Comparison of ENCODE assay signal across 22 mouse cellular contexts in genomic region chr2:101136867-101137266, GRCm38 (mm10).
DNase-seq lines count a peak whose midpoint lies in the region; ATAC-seq and TF ChIP-seq lines count a peak whose summit lies in the region.
"Had no signal": no experiment of that assay in that cellular context is flagged by ENCODE, and none has a peak within 500 bp of the region (broad histone marks: within the 10 kb centered on the region; RNA-seq: fewer than 3 reads in every experiment).

No protein-coding gene starts in this region.

- TF ChIP-seq POLR2A in kidney, adult 2 months (IDR thresholded peaks at IDR 0.05; ENCODE audit: low read depth, low read length), result no peak

- TF ChIP-seq CTCF in kidney, postnatal 0 days (IDR thresholded peaks at IDR 0.05; ENCODE audit: low read depth), result peak; percentile 5; the same call in 1 of the 2 replicates
- TF ChIP-seq CTCF in kidney, adult 2 months (conservative IDR thresholded peaks at IDR 0.05; ENCODE audit: insufficient read depth, insufficient read length, low read depth, low read length), result no peak

- no peak for ATAC-seq in kidney, postnatal 0 days (replicated peaks; ENCODE audit: low FRiP score, low read depth)
- no peak for ATAC-seq in forebrain, embryonic 13.5 days
- ATAC-seq: activated CD4-positive, CD25-positive, alpha-beta regulatory T cell, adult 4 months; CD4-positive, CD25-positive, alpha-beta regulatory T cell, adult 4 months; forebrain, embryonic 15.5 days had no signal

- H3K9me3 ChIP-seq in kidney, postnatal 0 days (replicated peaks; ENCODE audit: low read length), result no peaks in the 10 kb centered on the region
- H3K9me3 ChIP-seq in forebrain, embryonic 13.5 days (replicated peaks), result no peaks in the 10 kb centered on the region
- H3K9me3 ChIP-seq: embryonic facial prominence, embryonic 12.5 days; embryonic facial prominence, embryonic 15.5 days; forebrain, embryonic 15.5 days; hindbrain, embryonic 12.5 days; hindbrain, embryonic 15.5 days had no signal

- no peak overlapping the region for H3K9ac ChIP-seq in kidney, postnatal 0 days (ENCODE audit: low read depth, low read length)
- no peak overlapping the region for H3K9ac ChIP-seq in forebrain, embryonic 13.5 days
- H3K9ac ChIP-seq: embryonic facial prominence, embryonic 12.5 days; embryonic facial prominence, embryonic 15.5 days; forebrain, embryonic 15.5 days; hindbrain, embryonic 12.5 days; hindbrain, embryonic 15.5 days had no signal

- H3K27me3 ChIP-seq in kidney, postnatal 0 days (ENCODE audit: insufficient read depth, low read length), result no peaks in the 10 kb centered on the region
- H3K27me3 ChIP-seq in kidney, adult 2 months (replicated peaks; ENCODE audit: control insufficient read depth, insufficient read depth, low read length), result no peaks in the 10 kb centered on the region
- no peaks in the 10 kb centered on the region for H3K27me3 ChIP-seq in forebrain, embryonic 13.5 days
- H3K27me3 ChIP-seq: embryonic facial prominence, embryonic 12.5 days; embryonic facial prominence, embryonic 15.5 days; forebrain, embryonic 15.5 days; hindbrain, embryonic 12.5 days; hindbrain, embryonic 15.5 days had no signal

- 17% methylated on average over 1 of the region's 1 CpGs for WGBS in kidney, postnatal 0 days
- 21% methylated on average over 1 of the region's 1 CpGs for WGBS in kidney, adult 2 months
- 24% methylated on average over 1 of the region's 1 CpGs for WGBS in forebrain, embryonic 13.5 days

- no peak for DNase-seq in kidney, postnatal 0 days (ENCODE audit: low spot score)
- DNase-seq in kidney, adult 2 months, result no peak
- DNase-seq in ZHBTc4 (ENCODE audit: low read depth, low spot score), result peak; percentile 8
- DNase-seq in forelimb bud, embryonic 11.5 days (ENCODE audit: low read depth, low spot score), result peak; percentile 47
- no peak for DNase-seq in right cerebral cortex, postnatal 36 days (ENCODE audit: low spot score in 2 of 2)
- DNase-seq: adrenal gland, postnatal 10 days; adrenal gland, postnatal 36 days; cerebellum, adult 18-20 months; cerebellum, adult 9-10 months; cerebellum, postnatal 14 days; gastrocnemius, adult 2 months; gastrocnemius, postnatal 14 days; heart, adult 11 months had no signal

- no peaks in the 10 kb centered on the region for H3K4me1 ChIP-seq in kidney, postnatal 0 days (replicated peaks; ENCODE audit: insufficient read depth, low read length)
- H3K4me1 ChIP-seq in kidney, adult 2 months (ENCODE audit: control insufficient read depth, insufficient read depth, low read length), result no peaks in the 10 kb centered on the region
- no peaks in the 10 kb centered on the region for H3K4me1 ChIP-seq in forebrain, embryonic 13.5 days
- H3K4me1 ChIP-seq: embryonic facial prominence, embryonic 12.5 days; embryonic facial prominence, embryonic 15.5 days; forebrain, embryonic 15.5 days; hindbrain, embryonic 12.5 days; hindbrain, embryonic 15.5 days had no signal

- H3K36me3 ChIP-seq in kidney, postnatal 0 days (ENCODE audit: insufficient read depth, low read length), result no peaks in the 10 kb centered on the region
- no peaks in the 10 kb centered on the region for H3K36me3 ChIP-seq in kidney, adult 2 months (ENCODE audit: control insufficient read depth, insufficient read depth, low read length)
- H3K36me3 ChIP-seq in forebrain, embryonic 13.5 days (ENCODE audit: poor library complexity, severe bottlenecking), result no peaks in the 10 kb centered on the region
- H3K36me3 ChIP-seq: embryonic facial prominence, embryonic 12.5 days; embryonic facial prominence, embryonic 15.5 days; forebrain, embryonic 15.5 days; hindbrain, embryonic 12.5 days; hindbrain, embryonic 15.5 days had no signal

- no peak overlapping the region for H3K27ac ChIP-seq in kidney, postnatal 0 days
- H3K27ac ChIP-seq in kidney, adult 2 months (ENCODE audit: insufficient read depth, low read depth, low read length), result no peak overlapping the region
- H3K27ac ChIP-seq in forebrain, embryonic 13.5 days, result no peak overlapping the region
- H3K27ac ChIP-seq: embryonic facial prominence, embryonic 12.5 days; embryonic facial prominence, embryonic 15.5 days; forebrain, embryonic 15.5 days; gastrocnemius, adult 2 months; hindbrain, embryonic 12.5 days; hindbrain, embryonic 15.5 days had no signal

- no peak overlapping the region for H3K4me3 ChIP-seq in kidney, postnatal 0 days (replicated peaks; ENCODE audit: low read depth, low read length)
- H3K4me3 ChIP-seq in kidney, adult 2 months (ENCODE audit: insufficient read depth, low read depth, low read length), result no peak overlapping the region
- no peak overlapping the region for H3K4me3 ChIP-seq in forebrain, embryonic 13.5 days
- H3K4me3 ChIP-seq: embryonic facial prominence, embryonic 12.5 days; embryonic facial prominence, embryonic 15.5 days; forebrain, embryonic 15.5 days; gastrocnemius, adult 2 months; hindbrain, embryonic 12.5 days; hindbrain, embryonic 15.5 days had no signal

- H3K4me2 ChIP-seq in kidney, postnatal 0 days (ENCODE audit: low read length), result no peak overlapping the region
- no peak overlapping the region for H3K4me2 ChIP-seq in forebrain, embryonic 13.5 days
- H3K4me2 ChIP-seq: embryonic facial prominence, embryonic 12.5 days; embryonic facial prominence, embryonic 15.5 days; forebrain, embryonic 15.5 days; heart, embryonic 11.5 days; hindbrain, embryonic 12.5 days; hindbrain, embryonic 15.5 days had no signal

Comparison
In these comparisons a context has a peak if more than half of its experiments do, and no peak if none do; other contexts are left out.
1. DNase-seq: peak in ZHBTc4 (single experiment) and forelimb bud, embryonic 11.5 days (single experiment); none in kidney, postnatal 0 days (single experiment), kidney, adult 2 months (single experiment) and right cerebral cortex, postnatal 36 days (0 of 2).